Mouse (Mus musculus): ENCODE data around the gene Akr1a1. TPM values are rescaled to one million over a fixed set of nuclear protein-coding genes. Genes with fewer than 3 reads are reported as not detected.
"Not testable (repeated sequence)": the region's sequence is repeated elsewhere in the genome, so short reads cannot be mapped to it uniquely, and the experiment has no call there.

Gene Akr1a1
- polyA plus RNA-seq (2015; fragmentation: Nextera tagmentation; extraction: Ambion mirVana) = 780 and 816 TPM in 2 replicates

- Histone ChIP-seq H3K36me3 (peaks cover 23% of the 10 kb centered on the region), H3K27ac (peak within 1 kb of the TSS; percentile 96), H3K4me3 (peak within 1 kb of the TSS; percentile 78), H3K27me3 (no peaks in the 10 kb centered on the region), H3K9me3 (no peaks in the 10 kb centered on the region), H3K4me2 (peak within 1 kb of the TSS; percentile 69), H3K4me1 (peaks cover 23% of the 10 kb centered on the region), H3K9ac (peak within 1 kb of the TSS; percentile 92)
- peak; percentile 100 for ATAC-seq (ENCODE audit: insufficient number of reproducible peaks, low FRiP score, low TSS enrichment, low read depth)
- WGBS = under 1% methylated on average over 39 of the region's 39 CpGs
These were observed at the start of gene Akr1a1 for GRCm38 (mm10) chr4:116650924-116651796. TSS of gene Akr1a1 (minus strand) at chr4:116651680.

GRCm38 (mm10) chr4:116700964-116701363, 49.5 kb upstream of the Akr1a1 start:
- no peak overlapping the region for H3K4me3 ChIP-seq
- 80% methylated on average over 1 of the region's 1 CpGs for whole genome bisulfite sequencing
- no peak overlapping the region for H3K27ac ChIP-seq
- H3K9me3 ChIP-seq = no peaks in the 10 kb centered on the region
- no peak overlapping the region for H3K9ac ChIP-seq
- no peak overlapping the region for H3K4me2 ChIP-seq
- peaks cover 53% of the 10 kb centered on the region for H3K36me3 ChIP-seq
- no peaks in the 10 kb centered on the region for H3K27me3 ChIP-seq
- ATAC-seq (ENCODE audit: insufficient number of reproducible peaks, low FRiP score, low TSS enrichment, low read depth) = no peak
- no peaks in the 10 kb centered on the region for H3K4me1 ChIP-seq

- Histone ChIP-seq H3K27me3 (no peaks in the 10 kb centered on the region), H3K4me1 (no peaks in the 10 kb centered on the region), H3K9me3 (no peaks in the 10 kb centered on the region), H3K4me3 (no peak overlapping the region), H3K9ac (no peak overlapping the region), H3K4me2 (no peak overlapping the region), H3K27ac (no peak overlapping the region), H3K36me3 (peaks cover 73% of the 10 kb centered on the region)
- WGBS = 72% methylated on average over 2 of the region's 2 CpGs
- ATAC-seq (ENCODE audit: insufficient number of reproducible peaks, low FRiP score, low TSS enrichment, low read depth) = no peak
These were observed 47.3 kb upstream of the Akr1a1 start for GRCm38 (mm10) chr4:116698693-116699342.

GRCm38 (mm10) chr4:116693785-116694184, 42.3 kb upstream of the Akr1a1 start:
- Histone ChIP-seq H3K9me3 (no peaks in the 10 kb centered on the region), H3K4me3 (no peak overlapping the region), H3K4me1 (no peaks in the 10 kb centered on the region), H3K27me3 (no peaks in the 10 kb centered on the region), H3K4me2 (no peak overlapping the region), H3K36me3 (peaks cover 89% of the 10 kb centered on the region), H3K9ac (no peak overlapping the region), H3K27ac (no peak overlapping the region)
- 84% methylated on average over 2 of the region's 2 CpGs for WGBS
- ATAC-seq (ENCODE audit: insufficient number of reproducible peaks, low FRiP score, low TSS enrichment, low read depth) = no peak

- no peaks in the 10 kb centered on the region for H3K9me3 ChIP-seq
- no peak overlapping the region for H3K4me3 ChIP-seq
- H3K36me3 ChIP-seq = peaks cover 80% of the 10 kb centered on the region
- no peak for ATAC-seq (ENCODE audit: insufficient number of reproducible peaks, low FRiP score, low TSS enrichment, low read depth)
- 91% methylated on average over 2 of the region's 2 CpGs for WGBS
- no peak overlapping the region for H3K4me2 ChIP-seq
- no peaks in the 10 kb centered on the region for H3K27me3 ChIP-seq
- no peak overlapping the region for H3K9ac ChIP-seq
- H3K27ac ChIP-seq = no peak overlapping the region
- peaks cover 2% of the 10 kb centered on the region; the same call in 1 of the 2 replicates for H3K4me1 ChIP-seq
These were observed 40.7 kb upstream of the Akr1a1 start for GRCm38 (mm10) chr4:116692146-116692545.

GRCm38 (mm10) chr4:116689309-116689876, 37.9 kb upstream of the Akr1a1 start:
- H3K4me2 ChIP-seq = no peak overlapping the region
- H3K9me3 ChIP-seq = no peaks in the 10 kb centered on the region
- no peak for ATAC-seq (ENCODE audit: insufficient number of reproducible peaks, low FRiP score, low TSS enrichment, low read depth)
- H3K4me3 ChIP-seq = no peak overlapping the region
- peaks cover 14% of the 10 kb centered on the region for H3K4me1 ChIP-seq
- no peaks in the 10 kb centered on the region for H3K27me3 ChIP-seq
- no peak overlapping the region for H3K9ac ChIP-seq
- no peak overlapping the region for H3K27ac ChIP-seq
- WGBS = 76% methylated on average over 4 of the region's 4 CpGs
- H3K36me3 ChIP-seq = peaks cover 56% of the 10 kb centered on the region

- 15% methylated on average over 1 of the region's 1 CpGs for WGBS
- H3K9ac ChIP-seq = no peak overlapping the region
These were observed 35.6 kb upstream of the Akr1a1 start for GRCm38 (mm10) chr4:116687041-116687440.

GRCm38 (mm10) chr4:116685402-116686061, 34.1 kb upstream of the Akr1a1 start, which contains the start of gene Prdx1:
TSS of gene Prdx1 (plus strand) at chr4:116685544.
- Histone ChIP-seq H3K36me3 (peaks cover 21% of the 10 kb centered on the region), H3K27me3 (no peaks in the 10 kb centered on the region), H3K4me3 (peak within 1 kb of the TSS; percentile 58), H3K9ac (peak within 1 kb of the TSS; percentile 69), H3K4me1 (peaks cover 14% of the 10 kb centered on the region), H3K4me2 (peak within 1 kb of the TSS; percentile 60), H3K27ac (peak within 1 kb of the TSS; percentile 97), H3K9me3 (no peaks in the 10 kb centered on the region)
- WGBS = under 1% methylated on average over 56 of the region's 56 CpGs
- ATAC-seq (ENCODE audit: insufficient number of reproducible peaks, low FRiP score, low TSS enrichment, low read depth) = peak; percentile 96

More at GRCm38 (mm10) chr4:116687041-116687440, 35.6 kb upstream of the Akr1a1 start:
- Histone ChIP-seq H3K27me3 (no peaks in the 10 kb centered on the region), H3K4me2 (peak overlapping the region; percentile 60), H3K4me3 (peak overlapping the region; percentile 58), H3K4me1 (peaks cover 14% of the 10 kb centered on the region), H3K36me3 (peaks cover 34% of the 10 kb centered on the region), H3K9me3 (no peaks in the 10 kb centered on the region), H3K27ac (no peak overlapping the region)
- no peak for ATAC-seq (ENCODE audit: insufficient number of reproducible peaks, low FRiP score, low TSS enrichment, low read depth)

- Histone ChIP-seq H3K27ac (peak overlapping the region; percentile 97), H3K4me1 (peaks cover 14% of the 10 kb centered on the region), H3K9ac (no peak overlapping the region), H3K4me2 (peak overlapping the region; percentile 60), H3K9me3 (no peaks in the 10 kb centered on the region), H3K36me3 (peaks cover 14% of the 10 kb centered on the region), H3K27me3 (no peaks in the 10 kb centered on the region), H3K4me3 (peak overlapping the region; percentile 58; the same call in 1 of the 2 replicates)
- no peak for ATAC-seq (ENCODE audit: insufficient number of reproducible peaks, low FRiP score, low TSS enrichment, low read depth)
- WGBS = 62% methylated on average over 2 of the region's 2 CpGs
These were observed 33.2 kb upstream of the Akr1a1 start for GRCm38 (mm10) chr4:116684665-116685064.

GRCm38 (mm10) chr4:116683957-116684356, 32.5 kb upstream of the Akr1a1 start:
- H3K9me3 ChIP-seq = no peaks in the 10 kb centered on the region
- no peak overlapping the region for H3K9ac ChIP-seq
- no peak overlapping the region for H3K4me3 ChIP-seq
- H3K36me3 ChIP-seq = peaks cover 7% of the 10 kb centered on the region
- no peak for ATAC-seq (ENCODE audit: insufficient number of reproducible peaks, low FRiP score, low TSS enrichment, low read depth)
- H3K27ac ChIP-seq = no peak overlapping the region
- WGBS = 88% methylated on average over 4 of the region's 4 CpGs
- peaks cover 14% of the 10 kb centered on the region for H3K4me1 ChIP-seq
- H3K27me3 ChIP-seq = no peaks in the 10 kb centered on the region
- H3K4me2 ChIP-seq = no peak overlapping the region

- not testable (repeated sequence) for H3K27ac ChIP-seq; H3K4me3 ChIP-seq; H3K4me2 ChIP-seq; ATAC-seq (ENCODE audit: insufficient number of reproducible peaks, low FRiP score, low TSS enrichment, low read depth); H3K9me3 ChIP-seq; H3K4me1 ChIP-seq; H3K36me3 ChIP-seq; H3K27me3 ChIP-seq; H3K9ac ChIP-seq
- 87% methylated on average over 4 of the region's 4 CpGs for WGBS
These were observed 29.0 kb upstream of the Akr1a1 start for GRCm38 (mm10) chr4:116680521-116680920.
